Comparison of ENCODE assay signal across 7 mouse cellular contexts in the genomic region with DNA sequence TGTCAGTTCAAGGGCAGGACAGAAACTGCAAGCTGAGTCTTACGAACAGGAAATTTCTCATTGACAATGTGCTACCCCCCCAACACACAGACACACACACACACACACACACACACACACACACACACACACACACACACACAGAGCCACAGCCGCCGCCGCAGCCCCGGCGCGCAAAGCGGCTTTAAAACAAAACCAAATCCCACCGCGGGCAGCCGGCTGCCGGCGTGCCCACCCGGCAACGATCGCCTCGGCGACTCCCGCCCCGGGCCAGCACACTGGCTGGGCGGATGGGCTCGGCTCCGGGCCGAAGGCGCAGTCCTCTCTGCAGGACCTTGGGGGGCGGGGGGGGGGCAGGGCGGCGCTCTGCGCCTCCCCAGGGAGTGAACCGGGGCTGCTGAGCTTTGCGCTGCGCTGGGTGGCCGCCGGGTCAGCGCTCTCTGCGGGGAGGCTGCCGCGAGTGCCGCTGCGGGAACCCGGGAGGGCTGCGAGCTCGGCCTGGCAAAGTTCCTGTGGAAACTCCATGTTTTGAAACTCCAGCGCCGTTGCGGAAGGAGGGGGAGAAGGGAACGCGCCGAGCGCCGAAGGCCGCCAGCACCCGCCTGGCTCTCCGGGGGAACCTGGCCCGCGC.
DNase-seq lines count a peak whose midpoint lies in the region; ATAC-seq and TF ChIP-seq lines count a peak whose summit lies in the region.

No protein-coding gene starts in this region.

- TF ChIP-seq CTCF in CH12.LX (conservative IDR thresholded peaks at IDR 0.05 in 1 of 2, IDR thresholded peaks at IDR 0.05 in 1 of 2; ENCODE audit: low read depth in 2 of 2, low read length in 2 of 2) = no peak
- no peak for TF ChIP-seq CTCF in MEL (IDR thresholded peaks at IDR 0.05 in 2 of 3, conservative IDR thresholded peaks at IDR 0.05 in 1 of 3; ENCODE audit: control insufficient read depth in 1 of 3, insufficient read depth in 1 of 3, low read depth in 2 of 3, low read length in 3 of 3, poor library complexity in 1 of 3, severe bottlenecking in 1 of 3)
- no peak for TF ChIP-seq CTCF in heart, postnatal 0 days (IDR thresholded peaks at IDR 0.05; ENCODE audit: low read depth)

- H3K79me2 ChIP-seq in CH12.LX (replicated peaks; ENCODE audit: control insufficient read depth, extremely low read depth, insufficient read depth, poor library complexity, severe bottlenecking) = peaks cover 15% of the 10 kb centered on the region
- peaks cover 33% of the 10 kb centered on the region for H3K79me2 ChIP-seq in MEL (ENCODE audit: control insufficient read depth, insufficient read depth, low read length, poor library complexity)
- H3K79me2 ChIP-seq in macrophage (ENCODE audit: inconsistent target) = no peaks in the 10 kb centered on the region

- H3K4me1 ChIP-seq in CH12.LX (ENCODE audit: control insufficient read depth in 1 of 2, insufficient read depth in 2 of 2) (peaks cover 3 to 5% of the 10 kb centered on the region in 2 experiments; a peak in 2 of 4 replicates), MEL (ENCODE audit: control insufficient read depth in 1 of 2, insufficient read depth in 2 of 2, low read length in 2 of 2) (peaks cover 8 to 24% of the 10 kb centered on the region in 2 experiments)
- H3K4me1 ChIP-seq in embryonic facial prominence, embryonic 12.5 days = peaks cover 20% of the 10 kb centered on the region
- H3K4me1 ChIP-seq in heart, postnatal 0 days (ENCODE audit: control insufficient read depth, insufficient read depth) = 0 out of 2 replicates have a peak, but pooled peaks cover 14% of the 10 kb centered on the region
- peaks cover 18% of the 10 kb centered on the region for H3K4me1 ChIP-seq in stomach, embryonic 16.5 days (ENCODE audit: control insufficient read depth, insufficient read depth, low read length)

- no peak for TF ChIP-seq EP300 in CH12.LX (IDR thresholded peaks at IDR 0.05; ENCODE audit: low read length)
- no peak for TF ChIP-seq EP300 in MEL (IDR thresholded peaks at IDR 0.05; ENCODE audit: low read depth in 1 of 2, low read length in 2 of 2)
- no peak for TF ChIP-seq EP300 in heart, postnatal 0 days (IDR thresholded peaks at IDR 0.05; ENCODE audit: low read depth)

- no peak for TF ChIP-seq RAD21 in CH12.LX (IDR thresholded peaks at IDR 0.05; ENCODE audit: low read depth, low read length)
- TF ChIP-seq RAD21 in MEL (IDR thresholded peaks at IDR 0.05; ENCODE audit: low read depth, low read length) = no peak

- WGBS in embryonic facial prominence, embryonic 12.5 days = 3% methylated on average over 51 of the region's 56 CpGs
- 0% methylated on average over 20 of the region's 56 CpGs for WGBS in heart, postnatal 0 days
- 9% methylated on average over 32 of the region's 56 CpGs for WGBS in macrophage (ENCODE audit: missing documents)
- 2% methylated on average over 33 of the region's 56 CpGs for WGBS in stomach, embryonic 16.5 days

- ATAC-seq in embryonic facial prominence, embryonic 12.5 days (ENCODE audit: insufficient number of reproducible peaks, insufficient read depth, low FRiP score, low TSS enrichment) = no peak
- peak; percentile 31 for ATAC-seq in heart, postnatal 0 days (ENCODE audit: insufficient read depth, low read depth)
- ATAC-seq in stomach, embryonic 16.5 days (ENCODE audit: insufficient read depth, low FRiP score) = no peak; the same call in 1 of the 2 replicates

- H3K4me2 ChIP-seq in CH12.LX (ENCODE audit: insufficient read depth, low read depth, poor library complexity, severe bottlenecking) = peak overlapping the region; percentile 64
- peak overlapping the region; percentile 84 for H3K4me2 ChIP-seq in embryonic facial prominence, embryonic 12.5 days (replicated peaks)
- peak overlapping the region; percentile 87 for H3K4me2 ChIP-seq in heart, postnatal 0 days (ENCODE audit: low read depth, low read length)
- peak overlapping the region; percentile 83 for H3K4me2 ChIP-seq in stomach, embryonic 16.5 days (ENCODE audit: low read depth, low read length)

- H3K9ac ChIP-seq in CH12.LX (ENCODE audit: insufficient read depth, low read depth) = peak overlapping the region; percentile 48
- peak overlapping the region; percentile 87 for H3K9ac ChIP-seq in MEL (ENCODE audit: control insufficient read depth, low read depth, low read length, poor library complexity, severe bottlenecking)
- H3K9ac ChIP-seq in embryonic facial prominence, embryonic 12.5 days = peak overlapping the region; percentile 64
- peak overlapping the region; percentile 89 for H3K9ac ChIP-seq in heart, postnatal 0 days (replicated peaks; ENCODE audit: low read depth, low read length)
- H3K9ac ChIP-seq in stomach, embryonic 16.5 days (ENCODE audit: low read length) = peak overlapping the region; percentile 78

- DNase-seq in CH12.LX (ENCODE audit: extremely low read depth) (no peak), MEL (ENCODE audit: low read depth, low spot score) (peak; percentile 62)
- peak; percentile 28 for DNase-seq in heart, postnatal 0 days (ENCODE audit: low spot score)
- DNase-seq in kidney, postnatal 36 days = peak; percentile 36 to 69

- H3K36me3 ChIP-seq in CH12.LX (replicated peaks in 1 of 2; ENCODE audit: control insufficient read depth in 1 of 2, insufficient read depth in 1 of 2, low read length in 1 of 2) = no peaks in the 10 kb centered on the region
- peaks cover 0 to 18% of the 10 kb centered on the region in 2 experiments for H3K36me3 ChIP-seq in MEL (ENCODE audit: control insufficient read depth in 1 of 2, insufficient read depth in 2 of 2, low read length in 2 of 2)
- H3K36me3 ChIP-seq in embryonic facial prominence, embryonic 12.5 days = no peaks in the 10 kb centered on the region
- H3K36me3 ChIP-seq in heart, postnatal 0 days (replicated peaks; ENCODE audit: control insufficient read depth, insufficient read depth, low read length) = no peaks in the 10 kb centered on the region
- H3K36me3 ChIP-seq in macrophage (ENCODE audit: inconsistent target) = no peaks in the 10 kb centered on the region
- H3K36me3 ChIP-seq in stomach, embryonic 16.5 days (ENCODE audit: control insufficient read depth, insufficient read depth, low read length) = no peaks in the 10 kb centered on the region

- H3K27ac ChIP-seq in CH12.LX (ENCODE audit: insufficient read depth, low read depth) (peak overlapping the region; percentile 66), MEL (ENCODE audit: control insufficient read depth, low read depth, low read length) (peak overlapping the region; percentile 69), macrophage (0 out of 2 replicates have a peak overlapping the region, but pooled peaks have one; percentile 21)
- H3K27ac ChIP-seq in embryonic facial prominence, embryonic 12.5 days = peak overlapping the region; percentile 81
- H3K27ac ChIP-seq in heart, postnatal 0 days (ENCODE audit: low read depth) = peak overlapping the region; percentile 97
- H3K27ac ChIP-seq in stomach, embryonic 16.5 days (ENCODE audit: low read length) = peak overlapping the region; percentile 94

- H3K9me3 ChIP-seq in CH12.LX (replicated peaks; ENCODE audit: low read length) (peaks cover 6% of the 10 kb centered on the region), MEL (replicated peaks; ENCODE audit: insufficient read depth, low read length) (no peaks in the 10 kb centered on the region)
- no peaks in the 10 kb centered on the region for H3K9me3 ChIP-seq in embryonic facial prominence, embryonic 12.5 days
- no peaks in the 10 kb centered on the region for H3K9me3 ChIP-seq in heart, postnatal 0 days (replicated peaks; ENCODE audit: control insufficient read depth, low read length)
- H3K9me3 ChIP-seq in stomach, embryonic 16.5 days (replicated peaks; ENCODE audit: control insufficient read depth, low read length) = no peaks in the 10 kb centered on the region

- dilution Hi-C loops in CH12.LX (cut with MboI; ENCODE audit: extremely low pct_ligation_motif_present, extremely low pct_unique_long_range_greater_than_20kb, low sequenced_read_pairs) = no loop called here

- H3K4me3 ChIP-seq in CH12.LX (replicated peaks in 1 of 3; ENCODE audit: low read depth in 2 of 3, low read length in 2 of 3, poor library complexity in 1 of 3) = peak overlapping the region in 2 of 3 experiments; percentile 30 to 50
- H3K4me3 ChIP-seq in MEL (ENCODE audit: control insufficient read depth in 1 of 2, insufficient read depth in 1 of 2, low read depth in 2 of 2, low read length in 2 of 2) = peak overlapping the region; percentile 73 to 85
- peak overlapping the region; percentile 46 for H3K4me3 ChIP-seq in embryonic facial prominence, embryonic 12.5 days
- peak overlapping the region; percentile 68 for H3K4me3 ChIP-seq in heart, postnatal 0 days (ENCODE audit: low read depth, low read length)
- H3K4me3 ChIP-seq in macrophage (ENCODE audit: inconsistent target) = no peak overlapping the region
- peak overlapping the region; percentile 55 for H3K4me3 ChIP-seq in stomach, embryonic 16.5 days (replicated peaks; ENCODE audit: low read length)

- H3K27me3 ChIP-seq in CH12.LX (replicated peaks) (no peaks in the 10 kb centered on the region), MEL (ENCODE audit: control insufficient read depth in 1 of 2, insufficient read depth in 2 of 2, low read length in 2 of 2) (no peaks in the 10 kb centered on the region)
- H3K27me3 ChIP-seq in embryonic facial prominence, embryonic 12.5 days = peaks cover 74% of the 10 kb centered on the region
- H3K27me3 ChIP-seq in heart, postnatal 0 days (ENCODE audit: control insufficient read depth, insufficient read depth, low read length) = peaks cover 23% of the 10 kb centered on the region; the same call in 1 of the 2 replicates
- peaks cover 30% of the 10 kb centered on the region for H3K27me3 ChIP-seq in stomach, embryonic 16.5 days (ENCODE audit: control insufficient read depth, insufficient read depth, low read length)

- in situ Hi-C loops in CH12.LX (cut with MboI; ENCODE audit: low pct_ligation_motif_present, low pct_unique_long_range_greater_than_20kb, low sequenced_read_pairs) = no loop called here

- TF ChIP-seq POLR2A in CH12.LX (IDR thresholded peaks at IDR 0.05; ENCODE audit: low read depth, low read length) (no peak), MEL (IDR thresholded peaks at IDR 0.05; ENCODE audit: control insufficient read depth in 1 of 2, insufficient read depth in 1 of 2, low read depth in 1 of 2, low read length in 2 of 2, poor library complexity in 1 of 2) (no peak; a peak in 1 of 4 replicates)

TF ChIP-seq in CH12.LX, 34 proteins besides CTCF, POLR2A, EP300 and RAD21:
- no peak for TF ChIP-seq JUND (conservative IDR thresholded peaks at IDR 0.05; ENCODE audit: low read depth, low read length)
- peak; percentile 18; the same call in 1 of the 2 replicates for TF ChIP-seq MXI1 (IDR thresholded peaks at IDR 0.05; ENCODE audit: low read depth, low read length)

TF ChIP-seq in MEL, 35 proteins besides CTCF, POLR2A, EP300 and RAD21 (continues in another document):
- TF ChIP-seq JUND (IDR thresholded peaks at IDR 0.05; ENCODE audit: low read depth, low read length) (no peak), RCOR1 (IDR thresholded peaks at IDR 0.05; ENCODE audit: low read depth, low read length) (no peak), UBTF (IDR thresholded peaks at IDR 0.05; ENCODE audit: borderline replicate concordance, insufficient read depth, low read depth, low read length) (no peak), CHD1 (IDR thresholded peaks at IDR 0.05; ENCODE audit: low read depth, low read length) (no peak), MXI1 (IDR thresholded peaks at IDR 0.05; ENCODE audit: low read depth, low read length) (peak; percentile 21; the same call in 1 of the 2 replicates), MYC (IDR thresholded peaks at IDR 0.05; ENCODE audit: low read depth, low read length) (no peak)

Comparison
In these comparisons a context has a peak if more than half of its experiments do, and no peak if none do; other contexts are left out.
1. H3K27ac ChIP-seq: peak in every context shown above with its lines; median percentile 97 in heart, postnatal 0 days; 94 in stomach, embryonic 16.5 days; 81 in embryonic facial prominence, embryonic 12.5 days; 69 in MEL; 66 in CH12.LX; 21 in macrophage.